Mouse (Mus musculus) c-Kit-positive CD71-negative TER-119-negative erythroid progenitor cells, embryonic 14.5 days (primary cell): ENCODE data around the gene Rab27a.
"Not testable (repeated sequence)": the region's sequence is repeated elsewhere in the genome, so short reads cannot be mapped to it uniquely, and the experiment has no call there.

Experiments used
- DNase-seq: peaks from one replicate; pipeline ENCODE4 v3.0.0-alpha.2; 2013; ENCODE audit warnings: low read depth

Gene Rab27a

GRCm38 (mm10) chr9:73047906-73048305 lies 3.3 kb downstream of the Rab27a start:
- DNase-seq = no peak

GRCm38 (mm10) chr9:73048927-73049326 lies 4.3 kb downstream of the Rab27a start:
- DNase-seq = no peak

GRCm38 (mm10) chr9:73049833-73050232 lies 5.2 kb downstream of the Rab27a start:
- no peak for DNase-seq

GRCm38 (mm10) chr9:73050606-73051005 lies 6.0 kb downstream of the Rab27a start:
- no peak for DNase-seq

- DNase-seq = no peak
Observed at GRCm38 (mm10) chr9:73055441-73055911, 10.8 kb downstream of the Rab27a start.

GRCm38 (mm10) chr9:73059224-73059623 lies 14.6 kb downstream of the Rab27a start:
- no peak for DNase-seq

GRCm38 (mm10) chr9:73063621-73064290 lies 19.1 kb downstream of the Rab27a start:
- DNase-seq = no peak

- no peak for DNase-seq
Observed at GRCm38 (mm10) chr9:73067086-73067485, 22.4 kb downstream of the Rab27a start.

- no peak for DNase-seq
Observed at GRCm38 (mm10) chr9:73068230-73068679, 23.6 kb downstream of the Rab27a start.

- no peak for DNase-seq
Observed at GRCm38 (mm10) chr9:73068688-73069087, 24.0 kb downstream of the Rab27a start.

- no peak for DNase-seq
Observed at GRCm38 (mm10) chr9:73070971-73071659, 26.5 kb downstream of the Rab27a start.

GRCm38 (mm10) chr9:73072426-73072825 lies 27.8 kb downstream of the Rab27a start:
- no peak for DNase-seq

GRCm38 (mm10) chr9:73073169-73073568 lies 28.5 kb downstream of the Rab27a start:
- DNase-seq = no peak

GRCm38 (mm10) chr9:73079349-73079748 lies 34.7 kb downstream of the Rab27a start:
- not testable (repeated sequence) for DNase-seq

- no peak for DNase-seq
Observed at GRCm38 (mm10) chr9:73079801-73080325, 35.2 kb downstream of the Rab27a start.

- no peak for DNase-seq
Observed at GRCm38 (mm10) chr9:73082291-73083000, 37.8 kb downstream of the Rab27a start.

GRCm38 (mm10) chr9:73083956-73084355 lies 39.3 kb downstream of the Rab27a start:
- no peak for DNase-seq

GRCm38 (mm10) chr9:73085845-73086244 lies 41.2 kb downstream of the Rab27a start:
- DNase-seq = no peak

- no peak for DNase-seq
Observed at GRCm38 (mm10) chr9:73087121-73087520, 42.5 kb downstream of the Rab27a start.

GRCm38 (mm10) chr9:73087581-73087980 lies 42.9 kb downstream of the Rab27a start:
- no peak for DNase-seq

GRCm38 (mm10) chr9:73089222-73089920 lies 44.7 kb downstream of the Rab27a start:
- no peak for DNase-seq

GRCm38 (mm10) chr9:73090121-73090520 lies 45.5 kb downstream of the Rab27a start:
- no peak for DNase-seq
